Mouse (Mus musculus) 3T3-L1 (cell line): ENCODE data around the gene Fam131b.

Experiments used
- DNase-seq: peaks from one replicate; pipeline ENCODE4 v3.0.0-alpha.2; 2015; ENCODE audit warnings: low read depth, low spot score

The Fam131b gene

GRCm38 (mm10) chr6:42328757-42329156, 4.3 kb upstream of the Fam131b start:
- no peak for DNase-seq

- DNase-seq: no peak
Measured at GRCm38 (mm10) chr6:42326509-42326908, 2.1 kb upstream of the Fam131b start.

- peak; percentile 97 for DNase-seq
Measured at GRCm38 (mm10) chr6:42325268-42325609, 796 bp upstream of the Fam131b start.

GRCm38 (mm10) chr6:42324067-42324481, 369 bp downstream of the Fam131b start:
- DNase-seq: peak; percentile 62

- no peak for DNase-seq
Measured at GRCm38 (mm10) chr6:42323371-42324066, 924 bp downstream of the Fam131b start.

- DNase-seq: no peak
Measured at GRCm38 (mm10) chr6:42318293-42318692, 6.2 kb downstream of the Fam131b start.

- DNase-seq: no peak
Measured at GRCm38 (mm10) chr6:42310427-42311053, 13.9 kb downstream of the Fam131b start.

GRCm38 (mm10) chr6:42309816-42310378, 14.5 kb downstream of the Fam131b start:
- DNase-seq: no peak

- DNase-seq: peak; percentile 87
Measured at GRCm38 (mm10) chr6:42299362-42299761, 25.1 kb downstream of the Fam131b start.

GRCm38 (mm10) chr6:42295549-42296094, 28.8 kb downstream of the Fam131b start:
- DNase-seq: peak; percentile 87

- no peak for DNase-seq
Measured at GRCm38 (mm10) chr6:42293327-42293726, 31.1 kb downstream of the Fam131b start.

- no peak for DNase-seq
Measured at GRCm38 (mm10) chr6:42287562-42287961, 36.9 kb downstream of the Fam131b start.

- no peak for DNase-seq
Measured at GRCm38 (mm10) chr6:42286448-42286847, 38.0 kb downstream of the Fam131b start, which contains the start of gene Clcn1. TSS of gene Clcn1 (plus strand) at chr6:42286685.

GRCm38 (mm10) chr6:42282865-42283528, 41.4 kb downstream of the Fam131b start:
- no peak for DNase-seq

- no peak for DNase-seq
Measured at GRCm38 (mm10) chr6:42276151-42276550, 48.3 kb downstream of the Fam131b start.

GRCm38 (mm10) chr6:42270817-42271216, 53.6 kb downstream of the Fam131b start:
- DNase-seq: no peak

- DNase-seq: peak; percentile 55
Measured at GRCm38 (mm10) chr6:42265391-42266330, 58.8 kb downstream of the Fam131b start.
